Mouse (Mus musculus) c-Kit-positive CD71-positive TER-119-negative erythroid progenitor cells, embryonic 14.5 days (primary cell): Measurements from ENCODE around the gene Krt13.

Experiments used
- DNase-seq: peaks from one replicate; pipeline ENCODE4 v3.0.0-alpha.2; 2013; ENCODE audit warnings: low read depth

Krt13 gene

DNA sequence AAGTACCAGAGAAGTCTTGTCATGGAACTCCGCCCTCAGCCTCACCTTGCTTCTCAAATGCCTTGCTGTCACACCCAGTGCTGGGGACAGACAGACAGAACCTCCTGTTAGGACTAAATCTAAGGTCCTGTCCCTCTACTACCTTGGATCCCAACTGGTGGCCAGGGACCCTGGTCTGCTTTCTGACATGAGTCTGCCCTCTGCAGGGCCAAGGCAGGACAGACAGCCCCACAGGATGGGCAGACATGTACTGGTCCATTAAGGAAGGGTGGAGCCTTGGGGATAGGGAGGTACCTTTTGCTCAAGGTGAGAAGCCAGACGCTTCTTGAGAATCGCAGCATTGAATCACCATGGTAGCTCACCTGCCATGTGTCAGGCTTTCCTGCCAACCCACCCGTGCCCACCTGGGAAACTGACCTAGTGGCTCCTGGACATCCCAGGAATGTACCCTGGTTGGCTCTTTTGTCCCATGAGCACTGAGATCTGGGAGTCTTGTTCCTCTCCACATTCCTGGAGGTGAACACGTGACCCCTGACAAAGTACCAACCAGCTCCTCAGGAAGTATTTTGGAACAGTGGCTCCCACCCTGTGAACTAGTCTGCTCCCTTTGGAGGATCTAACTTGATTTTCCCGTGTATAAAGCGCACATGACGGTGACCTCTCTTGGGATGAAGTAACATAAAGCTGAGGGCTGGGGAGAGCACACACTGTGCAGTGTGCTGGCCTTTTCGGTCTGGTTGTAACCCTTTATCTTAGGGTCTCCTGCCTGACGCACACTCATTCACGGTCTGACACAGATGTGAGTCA lies 8.2 kb downstream of the Krt13 start:
- no peak for DNase-seq

DNA sequence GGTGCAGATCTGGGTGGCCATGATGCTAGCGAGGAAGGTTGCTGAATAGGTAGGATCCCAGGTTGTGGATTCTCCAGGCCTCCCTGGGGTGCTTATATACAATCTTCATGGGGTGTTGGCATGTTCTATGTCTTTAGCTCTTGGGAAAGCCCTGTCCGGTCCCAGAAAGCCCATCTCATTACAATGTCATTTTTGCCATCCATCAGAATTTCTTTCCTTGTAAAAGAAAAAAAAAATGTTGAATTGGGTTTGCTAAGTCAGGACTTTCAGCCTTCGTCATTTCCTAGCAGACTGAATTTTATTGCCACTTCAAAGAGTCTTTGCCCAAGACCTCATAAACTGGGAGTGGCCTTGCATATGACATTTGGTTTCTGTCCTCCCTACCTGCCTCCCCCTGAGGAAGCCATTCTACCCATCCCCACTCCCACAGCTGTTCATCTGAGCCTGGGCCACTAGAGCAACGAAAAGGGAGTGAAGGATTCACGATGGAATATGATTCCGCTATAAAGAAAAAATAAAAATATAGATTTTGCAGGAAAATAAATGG lies 15.7 kb downstream of the Krt13 start, which contains the start of gene Krt36:
Gene Krt36 (minus strand): TSS at position 51 of the 547 bp plus-strand sequence.
- no peak for DNase-seq

DNA sequence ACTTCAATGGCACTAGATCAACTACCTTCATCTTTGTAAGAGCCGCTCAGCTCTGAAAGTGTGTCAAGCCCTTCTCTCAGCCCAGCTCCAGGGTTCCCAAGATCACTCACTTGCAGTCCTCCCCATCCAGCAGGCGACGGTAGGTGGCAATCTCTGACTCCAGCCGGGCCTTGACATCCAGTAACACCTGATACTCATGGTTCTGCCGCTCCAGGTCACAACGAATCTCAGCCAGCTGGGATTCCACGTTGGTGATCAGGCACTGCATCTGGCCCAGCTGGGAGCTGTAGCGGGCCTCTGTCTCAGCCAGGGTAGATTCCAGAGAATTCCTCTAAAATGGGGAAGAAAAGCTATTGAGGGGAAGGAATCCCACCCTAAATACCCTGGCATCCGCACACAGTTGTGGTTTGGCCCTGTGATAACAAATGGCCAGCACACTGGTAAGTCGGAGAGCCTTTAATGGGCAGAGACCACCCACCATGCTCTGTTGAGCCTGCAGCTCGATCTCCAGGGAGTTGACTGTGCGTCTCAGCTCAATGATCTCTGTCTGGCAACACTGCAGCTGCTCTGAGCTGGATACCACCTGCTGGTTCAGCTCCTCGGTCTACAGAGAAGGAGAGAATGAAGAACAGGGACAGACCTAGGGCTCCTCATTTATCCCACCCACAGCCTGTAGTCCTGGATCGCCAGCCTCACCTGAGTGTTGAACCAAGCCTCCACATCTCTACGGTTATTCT lies 18.5 kb downstream of the Krt13 start:
- no peak for DNase-seq

DNA sequence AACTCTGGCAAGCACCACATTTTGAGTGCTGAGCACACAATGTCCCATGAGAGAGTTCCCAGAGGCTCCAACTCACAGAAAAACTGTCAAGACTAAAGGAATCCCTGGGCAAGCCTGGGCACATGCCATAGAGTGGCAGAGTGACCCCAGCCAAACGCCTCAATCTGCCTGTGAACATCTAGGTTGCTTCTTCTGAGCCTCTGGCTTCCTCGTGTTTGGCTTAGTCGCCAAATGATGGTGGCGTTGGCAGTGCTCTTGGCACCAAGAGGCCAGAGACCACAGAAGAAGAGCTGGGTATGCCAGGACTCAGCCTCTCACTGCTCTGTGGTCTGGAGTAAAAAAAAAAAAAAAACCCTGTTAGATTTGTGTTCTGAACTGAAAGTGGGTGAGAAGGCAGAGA lies 21.0 kb downstream of the Krt13 start:
- DNase-seq = no peak

DNA sequence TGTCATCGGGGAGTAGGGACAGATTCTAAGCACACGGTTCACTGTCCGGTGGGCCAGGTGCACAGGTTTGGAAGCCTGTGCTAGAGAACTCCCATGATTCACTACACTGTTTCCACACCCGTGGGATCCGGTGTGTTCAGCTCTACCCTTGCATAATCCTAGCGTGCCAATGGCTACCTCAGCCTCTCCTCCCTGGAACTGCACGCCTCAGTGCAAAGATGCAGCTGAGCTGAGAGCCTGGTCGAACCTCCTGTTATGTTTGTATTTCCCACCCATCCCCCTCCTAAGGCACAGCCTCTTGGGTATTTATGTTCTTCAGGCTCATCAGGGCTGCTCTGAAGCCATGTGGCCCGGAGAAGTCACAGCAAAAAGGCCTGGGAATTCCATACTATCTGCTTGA lies 23.5 kb downstream of the Krt13 start:
- DNase-seq = no peak

DNA sequence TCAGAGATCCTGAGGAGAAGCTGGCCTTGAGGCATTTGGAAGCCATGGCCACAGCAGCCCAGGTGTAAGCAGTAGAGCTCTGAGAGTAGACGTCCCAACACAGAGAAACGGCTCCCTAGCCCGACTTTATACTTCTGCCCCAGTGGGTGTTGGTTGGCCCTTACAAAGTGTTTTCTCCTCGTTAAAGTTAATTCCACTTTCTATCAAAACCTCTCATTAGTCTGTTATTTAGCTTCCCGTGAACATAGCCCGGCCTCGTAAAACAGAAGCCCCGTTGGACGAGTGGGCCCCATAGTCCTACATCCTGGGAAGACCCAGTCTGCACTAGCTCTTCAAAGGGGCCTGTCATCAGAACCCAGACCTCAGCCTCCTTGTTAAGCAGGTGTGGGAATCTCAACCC lies 25.2 kb downstream of the Krt13 start, which contains the start of gene Krt35:
Gene Krt35 (minus strand): TSS at position 101 of the 400 bp plus-strand sequence.
- no peak for DNase-seq

DNA sequence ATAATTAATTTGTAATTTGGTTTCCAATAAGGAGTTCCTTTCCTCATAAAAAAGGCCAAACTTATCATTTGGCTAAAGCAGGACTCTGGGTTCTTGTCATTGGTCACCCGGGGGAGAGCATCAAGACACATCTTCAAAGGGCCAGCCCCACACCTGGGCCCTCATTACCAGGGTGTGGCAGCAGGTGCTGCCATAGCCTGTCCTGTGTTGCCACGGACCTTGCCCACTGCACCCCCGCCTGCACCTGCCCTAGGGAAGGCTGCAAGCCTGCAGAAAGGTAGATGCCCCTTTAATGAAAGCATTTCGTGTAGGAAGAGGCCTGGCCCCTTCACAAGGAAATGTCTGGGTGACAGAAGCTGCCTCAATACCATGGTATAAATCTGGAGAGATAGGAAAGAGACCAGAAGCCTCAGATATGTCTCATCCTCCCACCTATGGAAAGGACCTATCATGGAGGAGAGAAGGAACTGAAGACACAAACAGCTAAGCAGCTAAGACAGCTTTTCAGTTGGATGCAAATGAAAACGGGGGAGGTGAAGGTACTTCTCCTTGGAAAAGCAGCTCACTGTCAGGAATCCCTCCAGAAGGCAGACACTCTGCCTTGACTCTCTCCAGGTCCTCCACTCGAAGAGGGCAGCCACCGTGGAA lies 32.9 kb downstream of the Krt13 start:
- DNase-seq = no peak

DNA sequence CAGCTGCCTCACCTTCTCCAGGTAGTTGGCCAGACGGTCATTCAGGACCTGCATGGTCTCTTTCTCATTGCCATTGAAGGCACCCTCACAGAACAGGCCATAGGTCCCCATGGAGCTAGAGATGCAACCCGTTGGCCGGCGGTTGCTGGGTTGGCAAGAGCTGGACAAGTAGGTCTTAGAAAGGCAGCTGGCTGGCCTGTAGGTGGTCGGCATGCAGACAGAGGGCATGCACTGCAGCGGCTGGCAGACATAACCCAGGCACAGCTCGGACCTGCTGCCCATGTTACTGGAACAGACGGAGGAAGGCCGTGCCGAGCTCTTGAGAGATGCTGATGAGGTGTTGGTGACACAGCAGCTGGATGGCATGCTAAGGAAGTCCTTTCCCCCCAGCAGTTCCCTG lies 33.5 kb downstream of the Krt13 start, which contains the start of gene Krt32:
Gene Krt32 (minus strand): TSS at position 366 of the 400 bp plus-strand sequence.
- DNase-seq = no peak

DNA sequence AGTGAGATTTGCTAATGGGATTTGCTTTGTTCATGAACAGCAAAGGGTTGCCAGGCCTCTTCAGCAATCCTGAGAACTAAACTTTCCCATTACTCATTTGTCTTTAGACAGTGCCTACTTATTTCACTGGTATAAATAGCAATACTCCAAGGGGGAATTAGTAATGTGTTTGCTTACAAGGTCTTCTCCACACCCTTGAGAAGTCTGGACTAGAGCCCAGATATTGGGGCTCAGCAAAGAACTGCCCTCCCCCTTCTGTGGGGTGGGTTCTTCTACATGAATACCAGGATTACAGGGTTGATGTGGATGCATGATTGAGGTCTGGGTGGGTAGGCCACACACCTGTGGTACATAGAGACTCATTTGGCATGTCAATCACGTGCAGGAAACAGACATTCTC lies 47.5 kb downstream of the Krt13 start:
- no peak for DNase-seq
